Mouse (Mus musculus) heart, adult 9 months (tissue): ENCODE data around the gene 2310033P09Rik.

Source experiments
- DNase-seq, 2 experiments: peaks; one replicate each; pipeline ENCODE4 v3.0.0; 2022; ENCODE audit warnings: low spot score in 2 of 2

Gene 2310033P09Rik

GRCm38 (mm10) chr11:59208153-59208831, at the start of gene 2310033P09Rik:
2310033P09Rik (plus strand) TSS chr11:59208321.
- DNase-seq, result peak; percentile 92 to 93

GRCm38 (mm10) chr11:59159099-59159498, 49.0 kb upstream of the 2310033P09Rik start:
- no peak for DNase-seq

- no peak for DNase-seq
These were observed 48.6 kb upstream of the 2310033P09Rik start for GRCm38 (mm10) chr11:59159558-59159957.

- peak in 1 of 2 experiments; percentile 62 for DNase-seq
These were observed 46.7 kb upstream of the 2310033P09Rik start for GRCm38 (mm10) chr11:59161398-59161797.

- DNase-seq, result no peak
These were observed 45.5 kb upstream of the 2310033P09Rik start for GRCm38 (mm10) chr11:59162443-59163254.

- peak; percentile 99 for DNase-seq
These were observed 44.6 kb upstream of the 2310033P09Rik start, which contains the start of gene Iba57 for GRCm38 (mm10) chr11:59163255-59164236. Iba57 (minus strand) TSS chr11:59163739.

GRCm38 (mm10) chr11:59164384-59164783, 43.7 kb upstream of the 2310033P09Rik start:
- DNase-seq, result no peak

GRCm38 (mm10) chr11:59165616-59166241, 42.4 kb upstream of the 2310033P09Rik start:
- DNase-seq, result no peak

GRCm38 (mm10) chr11:59169807-59170206, 38.3 kb upstream of the 2310033P09Rik start:
- DNase-seq, result no peak

GRCm38 (mm10) chr11:59170549-59170948, 37.6 kb upstream of the 2310033P09Rik start:
- DNase-seq, result no peak

GRCm38 (mm10) chr11:59174189-59174838, 33.8 kb upstream of the 2310033P09Rik start:
- no peak for DNase-seq

GRCm38 (mm10) chr11:59176475-59176874, 31.6 kb upstream of the 2310033P09Rik start:
- DNase-seq, result no peak

GRCm38 (mm10) chr11:59176921-59177320, 31.2 kb upstream of the 2310033P09Rik start:
- no peak for DNase-seq

- peak; percentile 72 to 73 for DNase-seq
These were observed 25.2 kb upstream of the 2310033P09Rik start, which contains the start of gene Gjc2 for GRCm38 (mm10) chr11:59182864-59183331. Gjc2 (minus strand) TSS chr11:59183213.

- peak; percentile 73 to 79 for DNase-seq
These were observed 24.3 kb upstream of the 2310033P09Rik start for GRCm38 (mm10) chr11:59183821-59184220.

- no peak for DNase-seq
These were observed 22.6 kb upstream of the 2310033P09Rik start for GRCm38 (mm10) chr11:59185490-59185889.

GRCm38 (mm10) chr11:59187706-59188105, 20.4 kb upstream of the 2310033P09Rik start:
- DNase-seq, result no peak

GRCm38 (mm10) chr11:59191231-59192058, 16.7 kb upstream of the 2310033P09Rik start:
- peak; percentile 90 to 93 for DNase-seq

GRCm38 (mm10) chr11:59192059-59192386, 16.1 kb upstream of the 2310033P09Rik start, which contains the start of gene Guk1:
Guk1 (minus strand) TSS chr11:59192212.
- DNase-seq, result no peak
